Mouse (Mus musculus) thymus, adult 2 months (tissue): ENCODE results near the gene Tpst1. TPM values are rescaled to one million over a fixed set of nuclear protein-coding genes. Genes with fewer than 3 reads are reported as not detected.

Source experiments
- DNase-seq: peaks from one replicate; pipeline ENCODE4 v3.0.0; 2021
- H3K27ac ChIP-seq: fragments of 200-500 bp; 2 replicates; pipeline ENCODE4 v1.5.1; 2012; ENCODE audit warnings: low read length, control low read depth; ENCODE audit not compliant: control insufficient read depth, insufficient read depth
- H3K27me3 ChIP-seq: fragments of 200-500 bp; 2 replicates; pipeline ENCODE4 v1.6.1; 2012; ENCODE audit warnings: mild to moderate bottlenecking, low read length, moderate library complexity, mixed read lengths; ENCODE audit not compliant: control insufficient read depth, insufficient read depth
- H3K36me3 ChIP-seq: fragments of 200-500 bp; 2 replicates; pipeline ENCODE4 v1.6.1; 2012; ENCODE audit warnings: mild to moderate bottlenecking, low read length, moderate library complexity; ENCODE audit not compliant: control insufficient read depth, insufficient read depth
- H3K4me1 ChIP-seq: fragments of 200-500 bp; replicated peaks from 2 replicates; pipeline ENCODE4 v1.6.1; 2012; ENCODE audit warnings: low read length; ENCODE audit not compliant: control insufficient read depth, insufficient read depth
- H3K4me3 ChIP-seq: fragments of 200-500 bp; 2 replicates; pipeline ENCODE4 v1.5.1; 2012; ENCODE audit warnings: mild to moderate bottlenecking, low read length, control low read depth, moderate library complexity; ENCODE audit not compliant: control insufficient read depth, insufficient read depth
- CTCF ChIP-seq: fragments of 200-500 bp; IDR thresholded peaks from 2 replicates; pipeline ENCODE4 v1.5.1; 2012; ENCODE audit warnings: mild to moderate bottlenecking, control low read depth, low read length, moderate library complexity, borderline replicate concordance; ENCODE audit not compliant: control insufficient read depth, poor library complexity, insufficient read depth; ENCODE audit errors: extremely low read depth
- POLR2A ChIP-seq: fragments of 200-500 bp; IDR thresholded peaks from 2 replicates; pipeline ENCODE4 v1.6.1; 2012; ENCODE audit warnings: mild to moderate bottlenecking, low read length, control low read depth, moderate library complexity; ENCODE audit not compliant: control insufficient read depth, poor library complexity, insufficient read depth; ENCODE audit errors: extremely low read depth
- WGBS: fragments of 180-500 bp; shearing (Covaris S2); methylation state at CpG from one replicate; pipeline ENCODE4 v1.1.7; 2018; 5-methylcytosine and 5-hydroxymethylcytosine counted together
- polyA plus RNA-seq: library from polyadenylated mRNA; depleted of rRNA; stranded (reverse); fragments of >200 nt; gene quantifications from 2 replicates; pipeline ENCODE4 v1.2.3, GENCODE M21; 2012

The Tpst1 gene
- polyA plus RNA-seq, 1 experiment: 8.4 TPM

DNA sequence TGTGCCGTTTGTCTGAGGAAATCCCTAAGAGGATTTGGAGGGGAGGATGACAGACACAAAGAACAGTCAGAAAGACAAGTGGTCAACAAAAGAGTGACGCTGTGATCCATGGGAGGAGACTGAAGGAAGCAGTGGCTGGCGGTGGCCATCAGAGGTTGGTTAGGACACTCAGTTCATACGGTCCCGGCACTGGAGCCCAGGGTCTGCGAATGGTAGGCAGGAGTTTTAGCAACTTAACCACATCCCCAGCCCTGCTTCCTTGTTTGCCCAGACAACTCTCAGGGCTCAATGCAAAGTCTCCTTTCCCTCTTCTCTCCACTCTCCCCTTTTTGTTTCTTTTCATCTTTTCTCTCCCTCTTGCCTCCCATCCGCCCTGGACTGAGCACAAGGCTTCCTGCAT lies 27.0 kb upstream of the Tpst1 start:
- H3K36me3 ChIP-seq: peaks cover 49% of the 10 kb centered on the region
- no peak overlapping the region for H3K27ac ChIP-seq

DNA sequence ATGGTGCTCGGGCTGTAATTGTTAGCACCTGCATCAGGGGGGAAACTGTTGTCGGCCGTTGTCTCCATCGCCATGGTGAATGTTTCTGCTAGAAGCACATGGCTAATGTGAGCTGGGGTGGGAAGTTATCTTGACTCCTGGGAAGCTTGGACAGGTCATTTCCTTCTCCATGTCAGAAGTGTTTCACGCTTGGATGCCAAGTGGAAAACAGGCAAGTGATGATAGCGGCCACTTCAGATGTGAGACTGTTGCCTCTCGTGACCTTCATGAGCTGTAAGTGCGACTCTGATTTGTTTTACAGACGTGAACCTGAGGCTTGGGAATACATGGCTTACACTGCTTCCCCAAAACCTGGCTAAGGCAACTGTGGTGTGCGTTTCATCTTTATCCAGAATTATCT lies 26.5 kb upstream of the Tpst1 start:
- 97% methylated on average over 10 of the region's 10 CpGs for WGBS
- peaks cover 51% of the 10 kb centered on the region for H3K36me3 ChIP-seq
- TF ChIP-seq CTCF (no peak), POLR2A (no peak)
- H3K27ac ChIP-seq: no peak overlapping the region
- no peak for DNase-seq
- H3K27me3 ChIP-seq: no peaks in the 10 kb centered on the region
- no peak overlapping the region for H3K4me3 ChIP-seq
- H3K4me1 ChIP-seq: no peaks in the 10 kb centered on the region

More for the DNA sequence above, 27.0 kb upstream of the Tpst1 start:
- 96% methylated on average over 7 of the region's 7 CpGs for WGBS
- no peak for DNase-seq
- H3K4me3 ChIP-seq: no peak overlapping the region
- no peaks in the 10 kb centered on the region for H3K4me1 ChIP-seq
- H3K27me3 ChIP-seq: no peaks in the 10 kb centered on the region
- TF ChIP-seq POLR2A: no peak
- TF ChIP-seq CTCF: no peak

DNA sequence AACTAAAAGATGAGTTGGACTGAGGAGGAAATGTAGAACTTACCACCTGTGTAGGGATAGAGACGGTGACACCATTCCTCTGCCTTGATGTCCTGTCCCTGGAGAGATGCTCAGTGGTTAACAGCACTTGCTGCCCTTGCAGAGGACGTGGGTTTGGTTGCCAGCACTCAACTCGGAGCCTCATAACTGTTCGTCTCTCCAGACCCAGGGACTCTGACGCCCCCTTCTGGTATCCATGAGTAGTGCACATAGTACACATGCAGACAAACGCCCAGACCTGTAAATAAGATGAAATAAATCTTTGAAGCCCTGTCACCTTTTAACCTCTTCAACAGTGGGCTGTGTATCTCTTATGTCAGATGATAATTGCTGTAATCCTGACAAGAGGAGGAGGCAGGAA lies 26.1 kb upstream of the Tpst1 start:
- no peak overlapping the region for H3K27ac ChIP-seq
- H3K36me3 ChIP-seq: peaks cover 51% of the 10 kb centered on the region
- TF ChIP-seq POLR2A: no peak
- peak; percentile 70; the same call in 1 of the 2 replicates for TF ChIP-seq CTCF
- no peak for DNase-seq
- no peaks in the 10 kb centered on the region for H3K27me3 ChIP-seq
- H3K4me1 ChIP-seq: no peaks in the 10 kb centered on the region
- H3K4me3 ChIP-seq: no peak overlapping the region
- WGBS: 91% methylated on average over 6 of the region's 6 CpGs

DNA sequence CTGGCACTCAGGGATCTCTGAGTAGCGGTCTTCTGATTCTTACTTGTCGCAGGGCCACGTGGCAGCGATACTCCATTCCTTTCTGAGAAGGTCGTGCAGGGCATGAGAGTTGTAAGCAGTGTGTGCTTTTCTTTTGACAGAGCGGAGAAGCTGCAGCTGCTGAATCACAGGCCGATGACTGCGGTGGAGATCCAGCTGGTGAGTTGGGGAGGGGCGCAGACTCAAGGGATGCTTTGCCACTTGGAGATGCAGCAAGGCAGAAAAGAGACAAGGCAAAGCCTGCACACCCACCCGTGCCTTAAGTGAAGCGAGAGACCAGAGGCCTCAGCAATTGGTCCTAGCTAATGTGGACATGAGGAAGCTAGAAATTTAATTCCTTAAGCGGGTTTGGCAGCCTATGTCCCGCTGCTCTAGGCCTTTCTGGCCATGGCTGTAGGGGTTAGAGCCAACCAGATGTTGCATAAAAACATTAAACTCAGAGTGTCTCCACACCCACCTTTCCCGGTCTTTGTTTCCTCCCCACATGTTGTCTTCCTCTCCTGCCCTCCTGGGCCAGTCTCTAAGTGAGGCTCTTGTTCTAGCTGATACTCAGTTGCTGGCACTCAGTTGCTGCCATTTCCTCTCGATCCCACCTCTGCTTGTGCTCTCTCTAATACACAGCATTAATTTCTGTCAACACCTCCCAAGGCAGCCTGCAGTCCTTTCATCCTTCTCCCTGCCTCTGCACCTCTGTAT lies 24.2 kb upstream of the Tpst1 start:
- whole genome bisulfite sequencing: 93% methylated on average over 15 of the region's 15 CpGs
- DNase-seq: no peak
- Histone ChIP-seq H3K27ac (no peak overlapping the region), H3K27me3 (no peaks in the 10 kb centered on the region), H3K4me1 (no peaks in the 10 kb centered on the region), H3K36me3 (peaks cover 41% of the 10 kb centered on the region), H3K4me3 (no peak overlapping the region)
- TF ChIP-seq CTCF (no peak), POLR2A (no peak)

DNA sequence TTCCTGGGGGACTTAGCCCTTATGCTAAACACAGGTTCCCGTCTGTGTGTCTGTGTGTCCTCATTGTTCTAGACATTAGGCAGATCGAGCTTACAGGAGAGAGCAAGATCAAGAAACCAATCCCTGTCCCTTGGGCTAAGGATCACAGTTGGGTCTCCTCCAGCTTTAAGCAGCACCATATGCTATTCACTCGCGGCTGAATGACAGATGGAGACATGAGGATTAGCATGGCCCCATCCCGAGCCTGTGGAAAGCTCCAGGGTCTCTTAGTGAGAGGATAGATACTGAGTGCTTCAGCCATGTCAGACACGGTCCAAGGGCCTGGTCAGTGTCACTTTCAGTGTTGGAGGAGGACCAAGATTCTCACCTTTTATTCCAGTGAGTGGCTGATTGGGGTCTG lies 22.7 kb upstream of the Tpst1 start:
- DNase-seq: no peak
- peaks cover 42% of the 10 kb centered on the region for H3K36me3 ChIP-seq
- no peak overlapping the region for H3K4me3 ChIP-seq
- WGBS: 95% methylated on average over 6 of the region's 6 CpGs
- TF ChIP-seq CTCF: no peak
- TF ChIP-seq POLR2A: no peak
- no peaks in the 10 kb centered on the region for H3K27me3 ChIP-seq
- H3K4me1 ChIP-seq: no peaks in the 10 kb centered on the region
- no peak overlapping the region for H3K27ac ChIP-seq

DNA sequence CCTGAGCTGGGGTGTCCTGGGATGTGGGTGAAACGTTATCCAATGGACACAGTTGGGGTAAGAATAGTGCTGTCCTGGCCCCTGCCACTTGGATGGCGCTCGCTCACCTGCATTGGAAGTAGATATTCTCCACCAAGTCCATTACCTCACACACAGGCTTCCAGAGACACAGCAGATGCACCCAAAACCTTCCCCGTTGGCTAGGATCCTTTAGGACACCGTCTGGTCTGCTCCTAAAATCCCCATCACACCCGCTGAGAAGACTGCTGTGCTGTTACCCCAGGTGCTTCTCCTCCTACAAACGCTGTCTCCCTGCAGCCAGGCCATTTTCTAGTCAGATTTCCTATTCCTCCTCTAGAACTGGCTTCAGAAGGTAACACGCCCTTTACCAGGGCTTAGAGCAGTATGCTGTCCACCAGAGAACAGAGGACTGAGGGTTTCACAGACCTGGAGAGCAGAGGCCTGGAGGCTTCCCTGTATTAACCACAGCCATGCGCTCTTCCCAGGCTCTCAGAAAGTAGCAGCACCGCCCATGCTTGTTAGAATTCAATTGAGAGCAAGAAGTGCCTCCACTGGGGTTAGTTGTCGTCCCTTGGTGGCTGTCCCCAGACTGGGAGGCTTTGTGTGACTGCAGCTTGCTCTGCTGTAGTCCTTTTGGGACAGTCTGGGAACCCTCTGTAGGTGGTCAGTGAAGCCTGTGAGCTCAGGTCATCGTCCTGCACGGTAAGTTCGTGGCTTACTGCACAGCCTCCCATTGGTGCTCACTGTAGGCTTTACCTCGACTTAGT lies 21.9 kb upstream of the Tpst1 start:
- TF ChIP-seq CTCF: no peak
- no peak for TF ChIP-seq POLR2A
- 96% methylated on average over 15 of the region's 15 CpGs for WGBS

More for the DNA sequence above, 21.9 kb upstream of the Tpst1 start:
- Histone ChIP-seq H3K4me3 (no peak overlapping the region), H3K27ac (no peak overlapping the region), H3K27me3 (no peaks in the 10 kb centered on the region), H3K36me3 (peaks cover 42% of the 10 kb centered on the region), H3K4me1 (no peaks in the 10 kb centered on the region)
- no peak for DNase-seq
